Comparison of ENCODE assay signal across 24 mouse cellular contexts in genomic region chr16:95292843-95293505, GRCm38 (mm10). TPM values are rescaled to one million over a fixed set of nuclear protein-coding genes. Genes with fewer than 3 reads are reported as not detected.
A peak's percentile ranks its signal among the peaks of the same experiment; 100 is the strongest.
DNase-seq lines count a peak whose midpoint lies in the region; TF ChIP-seq lines count a peak whose summit lies in the region.
"Had no signal": no experiment of that assay in that cellular context is flagged by ENCODE, and none has a peak within 500 bp of the region (broad histone marks: within the 10 kb centered on the region; RNA-seq: fewer than 3 reads in every experiment).

No protein-coding gene starts in this region.

- H3K9ac ChIP-seq in CH12.LX (ENCODE audit: insufficient read depth, low read depth) = no peak overlapping the region
- H3K9ac ChIP-seq: forebrain, embryonic 12.5 days; hindbrain, embryonic 12.5 days; limb, embryonic 12.5 days; liver, postnatal 0 days had no signal

- in situ Hi-C loops in CH12.LX (cut with MboI; ENCODE audit: low pct_ligation_motif_present, low pct_unique_long_range_greater_than_20kb, low sequenced_read_pairs) = no loop called here

- peak; percentile 6 to 24 for DNase-seq in frontal cortex, postnatal 36 days (ENCODE audit: low spot score in 2 of 2)
- no peak for DNase-seq in frontal cortex, postnatal 14 days (ENCODE audit: low spot score in 2 of 2)
- no peak for DNase-seq in left cerebral cortex, adult 2 months (ENCODE audit: extremely low spot score in 1 of 2, low spot score in 2 of 2)
- no peak for DNase-seq in left cerebral cortex, adult 8-10 months (ENCODE audit: low spot score in 2 of 2)
- peak; percentile 27 for DNase-seq in CH12.LX (ENCODE audit: extremely low read depth)
- peak; percentile 40 for DNase-seq in induced T-regulatory cell, adult 2 months (ENCODE audit: low read depth)
- DNase-seq in embryo, embryonic 10.5 days (ENCODE audit: low spot score) = no peak
- DNase-seq: adrenal gland, adult 2 months; cerebellum, adult 2 months; cerebellum, postnatal 25 days; embryo, embryonic 11 days; gastrocnemius, adult 2 months; kidney, adult 11 months; liver, postnatal 0 days; spleen, adult 18-20 months had no signal

- H3K4me3 ChIP-seq in left cerebral cortex, adult 2 months = no peak overlapping the region
- no peak overlapping the region for H3K4me3 ChIP-seq in CH12.LX (replicated peaks in 1 of 3; ENCODE audit: low read depth in 2 of 3, low read length in 2 of 3, poor library complexity in 1 of 3)
- H3K4me3 ChIP-seq: embryonic facial prominence, embryonic 13.5 days; erythroblast, embryonic 14.5 days; forebrain, embryonic 12.5 days; gastrocnemius, adult 2 months; heart, embryonic 10.5 days; hindbrain, embryonic 12.5 days; limb, embryonic 12.5 days; midbrain, embryonic 10.5 days had no signal

- H3K4me1 ChIP-seq in CH12.LX (ENCODE audit: control insufficient read depth in 1 of 2, insufficient read depth in 2 of 2) = peaks cover 5 to 31% of the 10 kb centered on the region in 2 experiments; a peak in 3 of 4 replicates
- H3K4me1 ChIP-seq: forebrain, embryonic 12.5 days; hindbrain, embryonic 12.5 days; midbrain, embryonic 10.5 days had no signal

- dilution Hi-C loops in CH12.LX (cut with MboI; ENCODE audit: extremely low pct_ligation_motif_present, extremely low pct_unique_long_range_greater_than_20kb, low sequenced_read_pairs) = no loop called here

- no peak for TF ChIP-seq RAD21 in CH12.LX (IDR thresholded peaks at IDR 0.05; ENCODE audit: low read depth, low read length)

- H3K4me2 ChIP-seq in CH12.LX (ENCODE audit: insufficient read depth, low read depth, poor library complexity, severe bottlenecking) = no peak overlapping the region
- H3K4me2 ChIP-seq: embryonic facial prominence, embryonic 13.5 days; forebrain, embryonic 12.5 days; hindbrain, embryonic 12.5 days; limb, embryonic 12.5 days; liver, embryonic 11.5 days had no signal

- intact Hi-C loops in left cerebral cortex, adult 2 months (cut with DNase I) = loop anchor here (5.0 kb wide), 1 partner anchor 56 kb away; no protein-coding TSS in a partner anchor

- no peak for TF ChIP-seq POLR2A in CH12.LX (IDR thresholded peaks at IDR 0.05; ENCODE audit: low read depth, low read length)

- no peak for TF ChIP-seq CTCF in left cerebral cortex, adult 2 months (IDR thresholded peaks at IDR 0.05)
- no peak for TF ChIP-seq CTCF in CH12.LX (conservative IDR thresholded peaks at IDR 0.05 in 1 of 2, IDR thresholded peaks at IDR 0.05 in 1 of 2; ENCODE audit: low read depth in 2 of 2, low read length in 2 of 2)

- H3K27me3 ChIP-seq in CH12.LX (replicated peaks) = no peaks in the 10 kb centered on the region
- H3K27me3 ChIP-seq: embryonic facial prominence, embryonic 13.5 days; forebrain, embryonic 12.5 days; limb, embryonic 12.5 days had no signal

- H3K9me3 ChIP-seq in CH12.LX (replicated peaks; ENCODE audit: low read length) = peaks cover 3% of the 10 kb centered on the region
- H3K9me3 ChIP-seq: embryonic facial prominence, embryonic 13.5 days; forebrain, embryonic 12.5 days; heart, embryonic 10.5 days; hindbrain, embryonic 12.5 days; midbrain, embryonic 10.5 days had no signal

- H3K79me2 ChIP-seq in CH12.LX (replicated peaks; ENCODE audit: control insufficient read depth, extremely low read depth, insufficient read depth, poor library complexity, severe bottlenecking) = no peaks in the 10 kb centered on the region

- H3K36me3 ChIP-seq in CH12.LX (replicated peaks in 1 of 2; ENCODE audit: control insufficient read depth in 1 of 2, insufficient read depth in 1 of 2, low read length in 1 of 2) = no peaks in the 10 kb centered on the region
- H3K36me3 ChIP-seq: embryonic facial prominence, embryonic 13.5 days; forebrain, embryonic 12.5 days; heart, embryonic 10.5 days; hindbrain, embryonic 12.5 days; limb, embryonic 12.5 days; midbrain, embryonic 10.5 days had no signal

- peak overlapping the region; percentile 47; the same call in 1 of the 2 replicates for H3K27ac ChIP-seq in left cerebral cortex, adult 2 months
- no peak overlapping the region for H3K27ac ChIP-seq in CH12.LX (ENCODE audit: insufficient read depth, low read depth)
- H3K27ac ChIP-seq: embryonic facial prominence, embryonic 13.5 days; forebrain, embryonic 12.5 days; gastrocnemius, adult 2 months; hindbrain, embryonic 12.5 days; limb, embryonic 12.5 days; midbrain, embryonic 10.5 days had no signal

- TF ChIP-seq EP300 in CH12.LX (IDR thresholded peaks at IDR 0.05; ENCODE audit: low read length) = peak; percentile 36; the same call in 1 of the 2 replicates

TF ChIP-seq in CH12.LX, 34 proteins besides CTCF, POLR2A, EP300 and RAD21:
- TF ChIP-seq USF2 (conservative IDR thresholded peaks at IDR 0.05; ENCODE audit: low read depth, low read length) (no peak), SIN3A (IDR thresholded peaks at IDR 0.05; ENCODE audit: low read length) (no peak), SMC3 (IDR thresholded peaks at IDR 0.05; ENCODE audit: low read depth, low read length) (no peak), E2F4 (IDR thresholded peaks at IDR 0.05; ENCODE audit: insufficient replicate concordance, low read depth, low read length) (no peak), HCFC1 (IDR thresholded peaks at IDR 0.05; ENCODE audit: low read depth, low read length) (no peak), MAZ (IDR thresholded peaks at IDR 0.05; ENCODE audit: low read depth, low read length) (0 out of 2 replicates have a peak, but pooled peaks have one; percentile 37), TCF12 (IDR thresholded peaks at IDR 0.05; ENCODE audit: low read depth, low read length) (peak; percentile 61; the same call in 1 of the 2 replicates), UBTF (IDR thresholded peaks at IDR 0.05; ENCODE audit: low read depth, low read length) (no peak), ZNF384 (IDR thresholded peaks at IDR 0.05; ENCODE audit: low read depth, low read length) (no peak), NELFE (IDR thresholded peaks at IDR 0.05; ENCODE audit: low read depth, low read length) (no peak), CHD2 (IDR thresholded peaks at IDR 0.05; ENCODE audit: low read length) (no peak), ZKSCAN1 (IDR thresholded peaks at IDR 0.05; ENCODE audit: borderline replicate concordance, low read depth, low read length) (no peak), TBP (conservative IDR thresholded peaks at IDR 0.05; ENCODE audit: low read depth, low read length) (no peak), BHLHE40 (IDR thresholded peaks at IDR 0.05; ENCODE audit: low read depth, low read length) (peak; percentile 23; the same call in 1 of the 2 replicates), ZMIZ1 (IDR thresholded peaks at IDR 0.05; ENCODE audit: low read depth, low read length) (no peak), KAT2A (IDR thresholded peaks at IDR 0.05; ENCODE audit: insufficient replicate concordance, low read length) (no peak), PAX5 (IDR thresholded peaks at IDR 0.05; ENCODE audit: low read length) (no peak), ETS1 (conservative IDR thresholded peaks at IDR 0.05; ENCODE audit: low read depth, low read length) (peak; percentile 68), CHD1 (IDR thresholded peaks at IDR 0.05; ENCODE audit: low read depth, low read length) (no peak), JUND (conservative IDR thresholded peaks at IDR 0.05; ENCODE audit: low read depth, low read length) (no peak), RCOR1 (conservative IDR thresholded peaks at IDR 0.05; ENCODE audit: low read depth, low read length) (peak; percentile 64; the same call in 1 of the 2 replicates), MAX (IDR thresholded peaks at IDR 0.05; ENCODE audit: low read length) (no peak), MYC (IDR thresholded peaks at IDR 0.05; ENCODE audit: low read depth, low read length) (no peak), IRF4 (IDR thresholded peaks at IDR 0.05; ENCODE audit: low read depth, low read length) (peak; percentile 57; the same call in 1 of the 2 replicates), MAFK (IDR thresholded peaks at IDR 0.05; ENCODE audit: insufficient replicate concordance, low read length) (peak; percentile 34; the same call in 1 of the 2 replicates), JUN (IDR thresholded peaks at IDR 0.05; ENCODE audit: insufficient read depth, low read depth, low read length) (no peak), ELF1 (IDR thresholded peaks at IDR 0.05; ENCODE audit: low read depth, low read length) (no peak), MEF2A (IDR thresholded peaks at IDR 0.05; ENCODE audit: borderline replicate concordance, low read depth, low read length) (0 out of 2 replicates have a peak, but pooled peaks have one; percentile 40), ZC3H11A (IDR thresholded peaks at IDR 0.05; ENCODE audit: low read depth, low read length) (no peak), POLR2AphosphoS2 (IDR thresholded peaks at IDR 0.05; ENCODE audit: low read depth, low read length) (no peak), MXI1 (IDR thresholded peaks at IDR 0.05; ENCODE audit: low read depth, low read length) (no peak), USF1 (IDR thresholded peaks at IDR 0.05; ENCODE audit: low read depth, low read length) (no peak), NRF1 (IDR thresholded peaks at IDR 0.05; ENCODE audit: low read depth, low read length) (no peak), GABPA (IDR thresholded peaks at IDR 0.05; ENCODE audit: insufficient replicate concordance, low read depth, low read length) (no peak)

RNA-seq across cellular contexts. Expression of gene Kcnj15, which starts 35.6 kb away (rescaled TPM):
- total RNA-seq in left cerebral cortex, adult 2 months (2021) = not detected
- 1 to 10 TPM in 3 of 4 experiments, under 1 TPM in 1; 0.06 to 3.3 (median 1.5) TPM for total RNA-seq in left cerebral cortex, adult 8-10 months (2022)
- total RNA-seq in CH12.LX (2012; rRNA removed) (0.46 and 1.1 TPM in 2 replicates), CH12.LX (2014; rRNA removed) (0.19 and 0.51 TPM in 2 replicates)
- 0.11 and 0.37 TPM in 2 replicates for polyA plus RNA-seq in CH12.LX (2012; ENCODE audit: insufficient read length, low read depth)
- total RNA-seq: MEL had no signal
- polyA plus RNA-seq: cerebellum, adult 2 months had no signal

Comparison
In these comparisons a context has a peak if more than half of its experiments do, and no peak if none do; other contexts are left out.
1. DNase-seq: peak in frontal cortex, postnatal 36 days (2 of 2), CH12.LX (single experiment) and induced T-regulatory cell, adult 2 months (single experiment); none in frontal cortex, postnatal 14 days (0 of 2), left cerebral cortex, adult 2 months (0 of 2), left cerebral cortex, adult 8-10 months (0 of 2) and embryo, embryonic 10.5 days (single experiment).